Mouse (Mus musculus) gastrocnemius, postnatal 14 days (tissue): ENCODE results near the gene Ssbp4. TPM values are rescaled to one million over a fixed set of nuclear protein-coding genes. Genes with fewer than 3 reads are reported as not detected.

Source experiments
- DNase-seq: peaks from one replicate; pipeline ENCODE4 v3.0.0; 2021; ENCODE audit warnings: mixed read lengths
- intact Hi-C: fragments of 180-260 bp; cut with DNase I; formaldehyde crosslinking; loops from one replicate; pipeline ENCODE4 v1.15.1; 2025; ENCODE audit warnings: low total_unique reads
- total RNA-seq, 2 experiments: library from RNA; stranded (reverse); gene quantifications; 2 replicates each; pipeline ENCODE4 v1.2.3; 2021

The Ssbp4 gene
- total RNA-seq, 2 experiments from 2014 or later = 22.9 to 25.7 TPM

GRCm38 (mm10) chr8:70634066-70634465 lies 25.4 kb upstream of the Ssbp4 start:
- intact Hi-C loops = no loop called here
- DNase-seq = peak; percentile 59

GRCm38 (mm10) chr8:70632346-70632892 lies 23.7 kb upstream of the Ssbp4 start, which contains the start of gene Gdf15:
Gdf15 (minus strand) TSS chr8:70632456.
- no peak for DNase-seq
- intact Hi-C loops = no loop called here

- intact Hi-C loops = no loop called here
Observed at GRCm38 (mm10) chr8:70631436-70631835, 22.8 kb upstream of the Ssbp4 start.

GRCm38 (mm10) chr8:70630532-70631381 lies 22.1 kb upstream of the Ssbp4 start:
- DNase-seq = peak; percentile 73
- intact Hi-C loops = no loop called here

More at GRCm38 (mm10) chr8:70631436-70631835, 22.8 kb upstream of the Ssbp4 start:
- DNase-seq = peak; percentile 45

GRCm38 (mm10) chr8:70629574-70630531 lies 21.2 kb upstream of the Ssbp4 start:
- DNase-seq = peak; percentile 85
- intact Hi-C loops = loop anchor here (10.0 kb wide), 1 partner anchor 75 kb away; the partner anchor contains the start of gene Iqcn

- DNase-seq = no peak
- intact Hi-C loops = loop anchor here (10.0 kb wide), 1 partner anchor 76 kb away; the partner anchor contains the start of gene Iqcn
Observed at GRCm38 (mm10) chr8:70628986-70629490, 20.4 kb upstream of the Ssbp4 start.

- intact Hi-C loops = loop anchor here (10.0 kb wide), 1 partner anchor 78 kb away; the partner anchor contains the start of gene Iqcn
- DNase-seq = no peak
Observed at GRCm38 (mm10) chr8:70627041-70627440, 18.4 kb upstream of the Ssbp4 start.

- peak; percentile 69 for DNase-seq
- intact Hi-C loops = loop anchor here (10.0 kb wide), 1 partner anchor 80 kb away; the partner anchor contains the start of gene Iqcn
Observed at GRCm38 (mm10) chr8:70625104-70625503, 16.4 kb upstream of the Ssbp4 start.

- intact Hi-C loops = loop anchor here (10.0 kb wide), 1 partner anchor 83 kb away; the partner anchor contains the start of gene Iqcn
Observed at GRCm38 (mm10) chr8:70622220-70622619, 13.5 kb upstream of the Ssbp4 start.

GRCm38 (mm10) chr8:70618888-70619334 lies 10.2 kb upstream of the Ssbp4 start:
- peak; percentile 45 for DNase-seq

More at GRCm38 (mm10) chr8:70622220-70622619, 13.5 kb upstream of the Ssbp4 start:
- no peak for DNase-seq

GRCm38 (mm10) chr8:70617985-70618384 lies 9.3 kb upstream of the Ssbp4 start:
- intact Hi-C loops = loop anchor here (5.0 kb wide), 1 partner anchor 44 kb away; the partner anchor contains the start of gene Pgpep1
- DNase-seq = no peak

More at GRCm38 (mm10) chr8:70618888-70619334, 10.2 kb upstream of the Ssbp4 start:
- intact Hi-C loops = loop anchor here (5.0 kb wide), 1 partner anchor 43 kb away; the partner anchor contains the start of gene Pgpep1

GRCm38 (mm10) chr8:70616645-70617044 lies 8.0 kb upstream of the Ssbp4 start:
- no peak for DNase-seq
- intact Hi-C loops = loop anchor here (5.0 kb wide), 1 partner anchor 46 kb away; the partner anchor contains the start of gene Pgpep1

- DNase-seq = no peak
- intact Hi-C loops = loop anchor here (5.0 kb wide), 1 partner anchor 46 kb away; the partner anchor contains the start of gene Pgpep1
Observed at GRCm38 (mm10) chr8:70615894-70616293, 7.2 kb upstream of the Ssbp4 start, which contains the start of gene Lrrc25. Lrrc25 (plus strand) TSS chr8:70616155.

GRCm38 (mm10) chr8:70615281-70615680 lies 6.6 kb upstream of the Ssbp4 start:
- intact Hi-C loops = loop anchor here (5.0 kb wide), 1 partner anchor 47 kb away; the partner anchor contains the start of gene Pgpep1
- DNase-seq = no peak

- DNase-seq = no peak
- intact Hi-C loops = no loop called here
Observed at GRCm38 (mm10) chr8:70614469-70614868, 5.8 kb upstream of the Ssbp4 start.

GRCm38 (mm10) chr8:70613763-70614162 lies 5.1 kb upstream of the Ssbp4 start:
- DNase-seq = no peak
- intact Hi-C loops = no loop called here

GRCm38 (mm10) chr8:70611849-70612248 lies 3.2 kb upstream of the Ssbp4 start:
- intact Hi-C loops = no loop called here
- peak; percentile 84 for DNase-seq
